Mouse (Mus musculus) midbrain, embryonic 11.5 days (tissue): ENCODE data around the gene Dennd1a. TPM values are rescaled to one million over a fixed set of nuclear protein-coding genes. Genes with fewer than 3 reads are reported as not detected.

Experiments used
- ATAC-seq: fragments of 200-750 bp; cut with Nextera tagmentation; 2 replicates; pipeline ENCODE4 v1.8.0; 2017; ENCODE audit warnings: moderate TSS enrichment, moderate library complexity; ENCODE audit not compliant: low FRiP score
- DNase-seq: peaks from one replicate; pipeline ENCODE4 v3.0.0; 2015; ENCODE audit warnings: low spot score; ENCODE audit errors: missing footprints
- H3K27ac ChIP-seq: fragments of 300-500 bp; sonication (generic); 2 replicates; pipeline ENCODE4 v1.5.1; 2014; ENCODE audit warnings: low read depth, low read length
- H3K27me3 ChIP-seq: fragments of 300-500 bp; sonication (generic); 2 replicates; pipeline ENCODE4 v1.6.1; 2014; ENCODE audit warnings: mild to moderate bottlenecking, low read length, moderate library complexity, mixed read lengths; ENCODE audit not compliant: control insufficient read depth, insufficient read depth
- H3K36me3 ChIP-seq: fragments of 300-500 bp; sonication (generic); 2 replicates; pipeline ENCODE4 v1.6.1; 2014; ENCODE audit warnings: mild to moderate bottlenecking, low read length, moderate library complexity, mixed read lengths; ENCODE audit not compliant: control insufficient read depth, insufficient read depth
- H3K4me1 ChIP-seq: fragments of 300-500 bp; sonication (generic); 2 replicates; pipeline ENCODE4 v1.6.1; 2014; ENCODE audit warnings: low read length; ENCODE audit not compliant: control insufficient read depth, insufficient read depth
- H3K4me2 ChIP-seq: fragments of 300-500 bp; sonication (generic); 2 replicates; pipeline ENCODE4 v1.6.1; 2014; ENCODE audit warnings: mild to moderate bottlenecking, moderate library complexity
- H3K4me3 ChIP-seq: fragments of 300-500 bp; sonication (generic); 2 replicates; pipeline ENCODE4 v1.5.1; 2014; ENCODE audit warnings: low read depth, low read length
- H3K9ac ChIP-seq: fragments of 300-500 bp; sonication (generic); 2 replicates; pipeline ENCODE4 v1.6.1; 2014; ENCODE audit warnings: low read length
- H3K9me3 ChIP-seq: fragments of 300-500 bp; sonication (generic); 2 replicates; pipeline ENCODE4 v1.6.1; 2016; ENCODE audit warnings: low read length; ENCODE audit not compliant: control insufficient read depth
- WGBS: fragments of 180-500 bp; shearing (Covaris S2); extraction: QIAGEN DNeasy Blood & Tissue Kit; methylation state at CpG from one replicate; pipeline ENCODE4 v1.1.7; 2014; 5-methylcytosine and 5-hydroxymethylcytosine counted together
- polyA plus RNA-seq: library from polyadenylated mRNA; unstranded; fragments of >200 nt; fragmentation: Nextera tagmentation; extraction: Ambion mirVana; gene quantifications from 2 replicates; pipeline ENCODE4 v1.2.1, GENCODE M21; 2014

Gene Dennd1a
- polyA plus RNA-seq, 1 experiment from 2014 or later: 8.8 TPM

DNA sequence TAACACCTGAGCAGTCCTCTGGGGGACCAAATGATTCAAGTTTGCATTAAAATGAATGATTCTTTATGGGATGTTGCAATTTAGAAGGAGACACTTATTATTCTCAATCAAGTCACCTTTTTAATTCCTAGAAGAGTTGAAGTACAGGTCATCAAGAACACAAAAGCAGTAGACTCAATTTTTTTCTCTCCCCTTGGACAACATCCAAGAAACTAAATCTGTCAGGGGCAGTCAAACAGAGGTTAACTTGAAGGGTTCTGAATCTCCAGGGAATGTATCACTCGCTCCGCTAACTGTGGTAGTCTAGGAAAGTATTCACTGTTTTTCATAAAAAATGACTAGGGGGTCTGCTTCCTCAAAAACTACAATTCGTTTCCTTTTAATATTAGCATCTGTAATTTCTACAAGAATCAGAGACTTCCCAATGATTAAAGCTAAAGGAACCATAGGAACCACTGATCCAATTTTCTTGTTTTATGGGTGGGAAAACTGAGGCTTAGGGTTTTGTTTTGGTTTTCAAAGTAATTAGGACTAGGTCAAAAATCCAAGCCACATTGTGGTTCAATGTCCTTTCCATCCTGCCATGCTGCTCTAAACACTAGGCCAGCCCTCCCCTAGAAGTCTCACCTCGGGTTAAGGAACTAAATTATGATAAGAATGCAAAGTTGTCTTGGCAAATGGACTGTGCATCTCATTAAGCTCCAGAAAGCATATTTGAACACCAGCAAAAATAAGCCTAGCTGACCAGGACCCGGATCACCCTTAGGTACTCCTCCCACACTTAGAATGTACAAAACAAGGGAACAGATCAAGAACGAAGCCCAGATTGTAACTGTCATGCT, 157.0 kb downstream of the Dennd1a start:
- Histone ChIP-seq H3K4me2 (no peak overlapping the region), H3K9me3 (no peaks in the 10 kb centered on the region), H3K36me3 (no peaks in the 10 kb centered on the region), H3K4me1 (no peaks in the 10 kb centered on the region), H3K27me3 (no peaks in the 10 kb centered on the region), H3K4me3 (no peak overlapping the region), H3K27ac (no peak overlapping the region), H3K9ac (no peak overlapping the region)
- DNase-seq (no peak), ATAC-seq (no peak)
- WGBS: 79% methylated on average over 6 of the region's 6 CpGs

DNA sequence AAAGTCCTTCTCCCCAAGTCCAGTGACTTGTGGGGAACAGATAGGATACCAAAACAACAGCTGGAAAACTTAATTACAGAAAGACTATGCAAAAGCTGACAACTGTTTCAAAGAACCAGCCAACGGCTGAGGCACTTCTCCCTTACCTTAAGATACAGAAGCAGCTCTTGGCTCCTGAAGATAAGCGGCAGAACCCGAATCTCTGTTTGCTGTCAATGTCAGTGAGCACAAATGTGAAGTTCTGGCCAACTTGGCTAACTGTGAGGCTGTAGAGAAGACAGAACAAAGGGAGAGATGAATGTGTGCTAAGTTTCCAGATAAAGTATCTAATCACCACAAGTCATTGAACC, 160.8 kb downstream of the Dennd1a start:
- no peak for DNase-seq
- WGBS: 71% methylated on average over 3 of the region's 3 CpGs
- Histone ChIP-seq H3K36me3 (no peaks in the 10 kb centered on the region), H3K27ac (no peak overlapping the region), H3K4me1 (no peaks in the 10 kb centered on the region), H3K4me3 (no peak overlapping the region), H3K9ac (no peak overlapping the region), H3K27me3 (no peaks in the 10 kb centered on the region), H3K4me2 (no peak overlapping the region), H3K9me3 (no peaks in the 10 kb centered on the region)
- ATAC-seq: no peak

GRCm38 (mm10) chr2:38125671-38126382, 161.4 kb downstream of the Dennd1a start:
- Histone ChIP-seq H3K9ac (no peak overlapping the region), H3K4me2 (no peak overlapping the region), H3K9me3 (no peaks in the 10 kb centered on the region), H3K36me3 (no peaks in the 10 kb centered on the region), H3K27ac (no peak overlapping the region), H3K4me3 (no peak overlapping the region), H3K27me3 (no peaks in the 10 kb centered on the region), H3K4me1 (no peaks in the 10 kb centered on the region)
- DNase-seq: no peak
- WGBS: 59% methylated on average over 5 of the region's 5 CpGs
- ATAC-seq: no peak

DNA sequence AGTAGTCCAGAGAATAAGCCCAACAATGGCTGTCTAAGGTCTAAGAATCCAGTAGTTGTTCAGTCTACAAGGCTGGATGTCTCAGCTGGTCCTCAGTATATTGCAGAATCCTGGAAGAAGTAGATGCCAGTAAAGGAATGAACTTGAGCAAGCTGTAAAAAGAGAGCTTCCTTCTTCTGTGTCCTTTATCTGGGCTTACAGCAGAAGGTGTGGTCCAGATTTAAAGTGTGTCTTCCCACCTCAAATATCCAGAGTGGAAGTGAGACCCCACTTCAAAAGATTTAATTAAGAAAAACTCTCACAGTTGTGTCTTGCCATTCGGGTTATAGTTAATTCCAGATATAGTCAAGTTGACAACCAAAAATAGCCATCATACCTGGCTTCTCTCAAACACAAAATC, 162.5 kb downstream of the Dennd1a start:
- no peaks in the 10 kb centered on the region for H3K27me3 ChIP-seq
- H3K4me1 ChIP-seq: no peaks in the 10 kb centered on the region
- H3K27ac ChIP-seq: no peak overlapping the region
- no peak for DNase-seq
- no peak for ATAC-seq
- H3K4me2 ChIP-seq: no peak overlapping the region
- H3K9me3 ChIP-seq: no peaks in the 10 kb centered on the region
- no peak overlapping the region for H3K4me3 ChIP-seq
- WGBS: 93% methylated on average over 1 of the region's 1 CpGs
- H3K36me3 ChIP-seq: no peaks in the 10 kb centered on the region
- no peak overlapping the region for H3K9ac ChIP-seq

GRCm38 (mm10) chr2:38115000-38115399, 172.2 kb downstream of the Dennd1a start:
- H3K36me3 ChIP-seq: no peaks in the 10 kb centered on the region
- 72% methylated on average over 2 of the region's 2 CpGs for WGBS
- ATAC-seq: no peak

GRCm38 (mm10) chr2:38111655-38112351, 175.4 kb downstream of the Dennd1a start:
- Histone ChIP-seq H3K9me3 (no peaks in the 10 kb centered on the region), H3K36me3 (no peaks in the 10 kb centered on the region), H3K27ac (no peak overlapping the region), H3K27me3 (no peaks in the 10 kb centered on the region), H3K4me2 (no peak overlapping the region), H3K4me3 (no peak overlapping the region), H3K4me1 (no peaks in the 10 kb centered on the region), H3K9ac (no peak overlapping the region)
- WGBS: 79% methylated on average over 5 of the region's 5 CpGs
- no peak for ATAC-seq
- no peak for DNase-seq

More at GRCm38 (mm10) chr2:38115000-38115399, 172.2 kb downstream of the Dennd1a start:
- H3K27ac ChIP-seq: no peak overlapping the region
- H3K4me3 ChIP-seq: no peak overlapping the region
- H3K27me3 ChIP-seq: no peaks in the 10 kb centered on the region
- no peak overlapping the region for H3K4me2 ChIP-seq
- no peaks in the 10 kb centered on the region for H3K9me3 ChIP-seq
- DNase-seq: no peak
- H3K9ac ChIP-seq: no peak overlapping the region
- H3K4me1 ChIP-seq: no peaks in the 10 kb centered on the region

DNA sequence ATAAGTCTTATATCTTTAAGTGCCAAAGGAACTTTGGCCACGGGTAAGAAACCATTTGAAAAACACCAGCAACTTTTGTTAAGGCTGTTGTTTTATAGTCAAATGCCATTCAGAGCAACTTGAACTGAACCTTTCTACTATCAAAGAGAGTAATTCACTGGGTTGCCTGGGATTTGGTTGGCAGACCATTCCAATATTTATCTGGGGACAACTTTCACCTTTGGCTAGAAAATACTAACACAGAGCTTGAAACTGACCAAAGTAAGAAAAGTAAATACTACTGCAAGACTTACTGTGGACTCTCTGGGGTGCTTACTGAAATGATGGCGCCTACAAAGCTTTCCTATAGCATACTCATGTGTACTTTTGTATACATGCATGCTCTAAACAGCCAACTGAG, 178.6 kb downstream of the Dennd1a start:
- no peaks in the 10 kb centered on the region for H3K9me3 ChIP-seq
- 73% methylated on average over 2 of the region's 2 CpGs for WGBS
- no peaks in the 10 kb centered on the region for H3K36me3 ChIP-seq
- no peaks in the 10 kb centered on the region for H3K27me3 ChIP-seq
- no peak overlapping the region for H3K4me3 ChIP-seq
- H3K27ac ChIP-seq: no peak overlapping the region
- DNase-seq (no peak), ATAC-seq (no peak)
- H3K4me2 ChIP-seq: no peak overlapping the region
- no peaks in the 10 kb centered on the region for H3K4me1 ChIP-seq
- no peak overlapping the region for H3K9ac ChIP-seq

DNA sequence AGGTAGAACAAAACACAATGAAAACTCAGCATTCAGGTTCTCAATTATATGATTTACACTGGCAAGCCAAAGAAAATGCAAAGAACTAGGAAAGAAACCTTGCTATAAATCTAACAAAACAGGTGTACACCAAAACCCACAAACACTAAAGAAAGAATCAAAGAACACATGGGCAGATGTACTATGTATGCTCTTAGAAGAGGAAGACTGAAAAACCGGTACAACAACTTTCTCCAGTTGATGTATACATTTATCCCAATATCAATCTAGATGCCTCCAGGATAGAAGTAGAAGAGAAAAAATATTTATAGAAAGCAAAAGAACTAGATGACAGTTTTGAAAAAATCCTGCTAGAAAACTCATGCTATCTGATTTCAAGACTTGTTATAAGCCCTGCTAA, 184.5 kb downstream of the Dennd1a start:
- peaks cover 11% of the 10 kb centered on the region for H3K4me1 ChIP-seq
- H3K9me3 ChIP-seq: no peaks in the 10 kb centered on the region
- no peak for ATAC-seq
- peak; percentile 75 for DNase-seq
- H3K36me3 ChIP-seq: no peaks in the 10 kb centered on the region
- no peaks in the 10 kb centered on the region for H3K27me3 ChIP-seq
- 88% methylated on average over 1 of the region's 1 CpGs for WGBS
- H3K9ac ChIP-seq: no peak overlapping the region
- H3K4me2 ChIP-seq: no peak overlapping the region
- no peak overlapping the region for H3K27ac ChIP-seq
- no peak overlapping the region for H3K4me3 ChIP-seq

DNA sequence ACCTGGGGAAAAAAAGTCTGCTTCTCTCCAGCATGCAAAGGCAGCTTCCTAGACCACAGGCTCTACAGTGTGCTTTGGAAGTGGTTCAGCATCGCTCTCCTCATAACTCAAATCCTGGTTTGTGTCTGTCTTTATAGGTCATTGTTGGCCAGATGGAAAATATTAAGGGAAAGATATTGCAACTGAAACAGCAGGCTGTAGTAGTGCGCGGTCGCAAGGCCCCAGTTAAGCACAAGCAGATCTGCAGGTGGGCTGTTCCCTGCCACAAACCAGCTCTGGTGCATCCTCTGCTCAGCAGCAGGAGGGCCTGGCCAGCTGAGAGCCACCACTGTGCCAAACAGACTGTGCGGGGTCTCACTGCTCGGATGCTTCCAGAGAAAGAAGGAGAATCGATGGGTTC, 186.9 kb downstream of the Dennd1a start:
- Histone ChIP-seq H3K4me2 (no peak overlapping the region), H3K36me3 (no peaks in the 10 kb centered on the region), H3K4me3 (no peak overlapping the region), H3K9ac (no peak overlapping the region), H3K9me3 (no peaks in the 10 kb centered on the region), H3K4me1 (peaks cover 22% of the 10 kb centered on the region), H3K27me3 (no peaks in the 10 kb centered on the region), H3K27ac (no peak overlapping the region)
- ATAC-seq (no peak), DNase-seq (peak; percentile 83)
- 10% methylated on average over 7 of the region's 7 CpGs for WGBS
